Mouse (Mus musculus) adrenal gland, postnatal 25 days (tissue): ENCODE results near the gene Nrde2. TPM values are rescaled to one million over a fixed set of nuclear protein-coding genes. Genes with fewer than 3 reads are reported as not detected.

Experiments used
- DNase-seq: peaks from one replicate; pipeline ENCODE4 v3.0.0; 2021; ENCODE audit warnings: mixed read lengths
- total RNA-seq: library from RNA; stranded (reverse); gene quantifications from 2 replicates; pipeline ENCODE4 v1.2.3, GENCODE M21; 2021

Gene Nrde2
- total RNA-seq, 1 experiment from 2014 or later = 24.2 TPM

GRCm38 (mm10) chr12:100124913-100125798 lies 34.3 kb downstream of the Nrde2 start:
- DNase-seq = no peak

GRCm38 (mm10) chr12:100123476-100123875 lies 36.0 kb downstream of the Nrde2 start:
- DNase-seq = no peak

- DNase-seq = peak; percentile 69
Measured at GRCm38 (mm10) chr12:100122921-100123381, 36.5 kb downstream of the Nrde2 start.

- no peak for DNase-seq
Measured at GRCm38 (mm10) chr12:100115982-100116381, 43.5 kb downstream of the Nrde2 start.

- peak; percentile 75 for DNase-seq
Measured at GRCm38 (mm10) chr12:100109986-100110696, 49.3 kb downstream of the Nrde2 start, which contains the start of gene Psmc1. TSS of gene Psmc1 (plus strand) at chr12:100110154.

GRCm38 (mm10) chr12:100107436-100107835 lies 52.0 kb downstream of the Nrde2 start:
- no peak for DNase-seq

GRCm38 (mm10) chr12:100106275-100106895 lies 53.1 kb downstream of the Nrde2 start:
- peak; percentile 64 for DNase-seq

GRCm38 (mm10) chr12:100104530-100104929 lies 54.9 kb downstream of the Nrde2 start:
- DNase-seq = no peak

- DNase-seq = no peak
Measured at GRCm38 (mm10) chr12:100101651-100102050, 57.8 kb downstream of the Nrde2 start.

- no peak for DNase-seq
Measured at GRCm38 (mm10) chr12:100100707-100101030, 58.8 kb downstream of the Nrde2 start.

GRCm38 (mm10) chr12:100099971-100100706 lies 59.3 kb downstream of the Nrde2 start:
- no peak for DNase-seq

GRCm38 (mm10) chr12:100093046-100093445 lies 66.4 kb downstream of the Nrde2 start:
- DNase-seq = no peak

GRCm38 (mm10) chr12:100090750-100091149 lies 68.7 kb downstream of the Nrde2 start:
- no peak for DNase-seq

- DNase-seq = no peak
Measured at GRCm38 (mm10) chr12:100089265-100089664, 70.2 kb downstream of the Nrde2 start.

- no peak for DNase-seq
Measured at GRCm38 (mm10) chr12:100088026-100088425, 71.4 kb downstream of the Nrde2 start.

GRCm38 (mm10) chr12:100079636-100080286 lies 79.7 kb downstream of the Nrde2 start:
- no peak for DNase-seq

GRCm38 (mm10) chr12:100075715-100076114 lies 83.7 kb downstream of the Nrde2 start:
- no peak for DNase-seq
